Mouse (Mus musculus): ENCODE data around the gene Fkbp9. TPM values are rescaled to one million over a fixed set of nuclear protein-coding genes. Genes with fewer than 3 reads are reported as not detected.

Gene Fkbp9
- 123 and 142 TPM in 2 replicates for total RNA-seq (2014; rRNA removed; ENCODE audit: low replicate concordance)
- 90.0 and 90.2 TPM in 2 replicates for polyA plus RNA-seq (2015; fragmentation: Nextera tagmentation; extraction: Ambion mirVana)

- Histone ChIP-seq H3K9me3 (replicated peaks; ENCODE audit: control insufficient read depth, low read length) (no peaks in the 10 kb centered on the region), H3K27me3 (ENCODE audit: control insufficient read depth, insufficient read depth, low read length) (no peaks in the 10 kb centered on the region), H3K4me1 (ENCODE audit: control insufficient read depth, insufficient read depth) (peaks cover 5% of the 10 kb centered on the region; the same call in 1 of the 2 replicates), H3K9ac (replicated peaks; ENCODE audit: low read depth, low read length) (peak within 1 kb of the TSS; percentile 69), H3K4me3 (ENCODE audit: low read depth, low read length) (peak within 1 kb of the TSS; percentile 73), H3K27ac (ENCODE audit: low read depth) (peak within 1 kb of the TSS; percentile 92), H3K4me2 (ENCODE audit: low read depth, low read length) (peak within 1 kb of the TSS; percentile 78), H3K36me3 (replicated peaks; ENCODE audit: control insufficient read depth, insufficient read depth, low read length) (peaks cover 14% of the 10 kb centered on the region)
- WGBS, result under 1% methylated on average over 49 of the region's 58 CpGs
- no peak for TF ChIP-seq CTCF (IDR thresholded peaks at IDR 0.05; ENCODE audit: low read depth)
- no peak for TF ChIP-seq EP300 (IDR thresholded peaks at IDR 0.05; ENCODE audit: low read depth)
- peak; percentile 99 for ATAC-seq (ENCODE audit: insufficient read depth, low read depth)
- peak; percentile 92 for DNase-seq (ENCODE audit: low spot score)
These were observed at the start of gene Fkbp9 for GRCm38 (mm10) chr6:56831697-56832406. Fkbp9 (plus strand) TSS chr6:56832059.

GRCm38 (mm10) chr6:56783561-56784272 lies 48.1 kb upstream of the Fkbp9 start:
- Histone ChIP-seq H3K4me2 (ENCODE audit: low read depth, low read length) (no peak overlapping the region), H3K36me3 (replicated peaks; ENCODE audit: control insufficient read depth, insufficient read depth, low read length) (peaks cover 48% of the 10 kb centered on the region), H3K27me3 (ENCODE audit: control insufficient read depth, insufficient read depth, low read length) (no peaks in the 10 kb centered on the region), H3K9ac (replicated peaks; ENCODE audit: low read depth, low read length) (no peak overlapping the region), H3K4me1 (ENCODE audit: control insufficient read depth, insufficient read depth) (0 out of 2 replicates have a peak, but pooled peaks cover 3% of the 10 kb centered on the region), H3K27ac (ENCODE audit: low read depth) (no peak overlapping the region), H3K4me3 (ENCODE audit: low read depth, low read length) (no peak overlapping the region), H3K9me3 (replicated peaks; ENCODE audit: control insufficient read depth, low read length) (no peaks in the 10 kb centered on the region)
- 83% methylated on average over 4 of the region's 4 CpGs for WGBS
- no peak for ATAC-seq (ENCODE audit: insufficient read depth, low read depth)
- no peak for DNase-seq (ENCODE audit: low spot score)
- TF ChIP-seq CTCF (IDR thresholded peaks at IDR 0.05; ENCODE audit: low read depth) (no peak), EP300 (IDR thresholded peaks at IDR 0.05; ENCODE audit: low read depth) (no peak)

GRCm38 (mm10) chr6:56785068-56785467 lies 46.8 kb upstream of the Fkbp9 start:
- Histone ChIP-seq H3K27me3 (ENCODE audit: control insufficient read depth, insufficient read depth, low read length) (no peaks in the 10 kb centered on the region), H3K36me3 (replicated peaks; ENCODE audit: control insufficient read depth, insufficient read depth, low read length) (peaks cover 42% of the 10 kb centered on the region), H3K4me1 (ENCODE audit: control insufficient read depth, insufficient read depth) (peaks cover 6% of the 10 kb centered on the region; the same call in 1 of the 2 replicates), H3K27ac (ENCODE audit: low read depth) (no peak overlapping the region), H3K4me3 (ENCODE audit: low read depth, low read length) (no peak overlapping the region), H3K4me2 (ENCODE audit: low read depth, low read length) (no peak overlapping the region), H3K9me3 (replicated peaks; ENCODE audit: control insufficient read depth, low read length) (no peaks in the 10 kb centered on the region), H3K9ac (replicated peaks; ENCODE audit: low read depth, low read length) (no peak overlapping the region)
- 60% methylated on average over 5 of the region's 5 CpGs for WGBS
- DNase-seq (ENCODE audit: low spot score), result no peak
- TF ChIP-seq EP300 (IDR thresholded peaks at IDR 0.05; ENCODE audit: low read depth) (no peak), CTCF (IDR thresholded peaks at IDR 0.05; ENCODE audit: low read depth) (no peak)
- ATAC-seq (ENCODE audit: insufficient read depth, low read depth), result no peak

GRCm38 (mm10) chr6:56787668-56788067 lies 44.2 kb upstream of the Fkbp9 start:
- no peaks in the 10 kb centered on the region for H3K27me3 ChIP-seq (ENCODE audit: control insufficient read depth, insufficient read depth, low read length)
- TF ChIP-seq EP300 (IDR thresholded peaks at IDR 0.05; ENCODE audit: low read depth) (no peak), CTCF (IDR thresholded peaks at IDR 0.05; ENCODE audit: low read depth) (no peak)
- H3K36me3 ChIP-seq (replicated peaks; ENCODE audit: control insufficient read depth, insufficient read depth, low read length), result peaks cover 29% of the 10 kb centered on the region
- DNase-seq (ENCODE audit: low spot score) (no peak), ATAC-seq (ENCODE audit: insufficient read depth, low read depth) (no peak)
- no peak overlapping the region for H3K27ac ChIP-seq (ENCODE audit: low read depth)
- peaks cover 6% of the 10 kb centered on the region; the same call in 1 of the 2 replicates for H3K4me1 ChIP-seq (ENCODE audit: control insufficient read depth, insufficient read depth)
- no peak overlapping the region for H3K4me3 ChIP-seq (ENCODE audit: low read depth, low read length)
- no peaks in the 10 kb centered on the region for H3K9me3 ChIP-seq (replicated peaks; ENCODE audit: control insufficient read depth, low read length)
- WGBS, result 58% methylated on average over 2 of the region's 2 CpGs
- H3K4me2 ChIP-seq (ENCODE audit: low read depth, low read length), result no peak overlapping the region
- no peak overlapping the region for H3K9ac ChIP-seq (replicated peaks; ENCODE audit: low read depth, low read length)

- Histone ChIP-seq H3K4me3 (ENCODE audit: low read depth, low read length) (no peak overlapping the region), H3K27me3 (ENCODE audit: control insufficient read depth, insufficient read depth, low read length) (no peaks in the 10 kb centered on the region), H3K9me3 (replicated peaks; ENCODE audit: control insufficient read depth, low read length) (no peaks in the 10 kb centered on the region), H3K9ac (replicated peaks; ENCODE audit: low read depth, low read length) (no peak overlapping the region), H3K4me1 (ENCODE audit: control insufficient read depth, insufficient read depth) (peaks cover 15% of the 10 kb centered on the region), H3K4me2 (ENCODE audit: low read depth, low read length) (no peak overlapping the region), H3K36me3 (replicated peaks; ENCODE audit: control insufficient read depth, insufficient read depth, low read length) (peaks cover 17% of the 10 kb centered on the region), H3K27ac (ENCODE audit: low read depth) (0 out of 2 replicates have a peak overlapping the region, but pooled peaks have one; percentile 7)
- DNase-seq (ENCODE audit: low spot score) (no peak), ATAC-seq (ENCODE audit: insufficient read depth, low read depth) (no peak)
- no peak for TF ChIP-seq CTCF (IDR thresholded peaks at IDR 0.05; ENCODE audit: low read depth)
- no peak for TF ChIP-seq EP300 (IDR thresholded peaks at IDR 0.05; ENCODE audit: low read depth)
- WGBS, result 24% methylated on average over 3 of the region's 3 CpGs
These were observed 42.5 kb upstream of the Fkbp9 start for GRCm38 (mm10) chr6:56789336-56789735.
